In genomic region chr3:114463267-114463666, GRCm38 (mm10) we compare ENCODE assay signal across 25 mouse cellular contexts.
DNase-seq lines count a peak whose midpoint lies in the region; ATAC-seq and TF ChIP-seq lines count a peak whose summit lies in the region.
"Had no signal": no experiment of that assay in that cellular context is flagged by ENCODE, and none has a peak within 500 bp of the region (broad histone marks: within the 10 kb centered on the region; RNA-seq: fewer than 3 reads in every experiment).

No protein-coding gene starts in this region.

- no peaks in the 10 kb centered on the region for H3K27me3 ChIP-seq in forebrain, embryonic 16.5 days (replicated peaks; ENCODE audit: control insufficient read depth, insufficient read depth, low read length)
- no peaks in the 10 kb centered on the region for H3K27me3 ChIP-seq in forebrain, embryonic 11.5 days (ENCODE audit: control insufficient read depth, insufficient read depth, low read length)
- no peaks in the 10 kb centered on the region for H3K27me3 ChIP-seq in midbrain, embryonic 12.5 days
- no peaks in the 10 kb centered on the region for H3K27me3 ChIP-seq in midbrain, embryonic 11.5 days (ENCODE audit: control insufficient read depth, insufficient read depth, low read length)
- H3K27me3 ChIP-seq in midbrain, embryonic 15.5 days (replicated peaks): no peaks in the 10 kb centered on the region
- no peaks in the 10 kb centered on the region for H3K27me3 ChIP-seq in cerebellum, adult 2 months (ENCODE audit: control insufficient read depth, insufficient read depth, low read length)
- H3K27me3 ChIP-seq: embryonic facial prominence, embryonic 13.5 days; hindbrain, embryonic 12.5 days had no signal

- peak; percentile 23; the same call in 1 of the 2 replicates for ATAC-seq in forebrain, embryonic 16.5 days
- ATAC-seq in forebrain, embryonic 11.5 days (replicated peaks; ENCODE audit: low FRiP score): no peak
- ATAC-seq in midbrain, embryonic 12.5 days (ENCODE audit: low FRiP score, low read depth): peak; percentile 57; the same call in 1 of the 2 replicates
- ATAC-seq in midbrain, embryonic 11.5 days (ENCODE audit: low FRiP score): no peak
- ATAC-seq in midbrain, embryonic 15.5 days (replicated peaks): peak; percentile 59; the same call in 1 of the 2 replicates
- ATAC-seq: activated CD4-positive, CD25-positive, alpha-beta regulatory T cell, adult 4 months; forebrain, embryonic 14.5 days; hindbrain, postnatal 0 days; inflammation-experienced regulatory T-cells, adult 6 months had no signal

- no peak for TF ChIP-seq CTCF in cerebellum, adult 2 months (IDR thresholded peaks at IDR 0.05; ENCODE audit: borderline replicate concordance, insufficient read depth, low read depth, low read length)

- no peaks in the 10 kb centered on the region for H3K36me3 ChIP-seq in forebrain, embryonic 16.5 days (ENCODE audit: control insufficient read depth, insufficient read depth)
- H3K36me3 ChIP-seq in forebrain, embryonic 11.5 days (ENCODE audit: control insufficient read depth, insufficient read depth, low read length): no peaks in the 10 kb centered on the region
- H3K36me3 ChIP-seq in midbrain, embryonic 12.5 days: no peaks in the 10 kb centered on the region
- H3K36me3 ChIP-seq in midbrain, embryonic 11.5 days (ENCODE audit: control insufficient read depth, insufficient read depth, low read length): no peaks in the 10 kb centered on the region
- no peaks in the 10 kb centered on the region for H3K36me3 ChIP-seq in midbrain, embryonic 15.5 days (replicated peaks)
- H3K36me3 ChIP-seq: embryonic facial prominence, embryonic 10.5 days; embryonic facial prominence, embryonic 13.5 days; hindbrain, embryonic 12.5 days had no signal

- no peak for DNase-seq in forebrain, embryonic 11.5 days (ENCODE audit: low spot score)
- no peak for DNase-seq in midbrain, embryonic 11.5 days (ENCODE audit: low spot score, missing footprints)
- DNase-seq in cerebellum, adult 2 months: no peak
- DNase-seq in gastrocnemius, postnatal 4 days (ENCODE audit: low spot score in 2 of 2): no peak
- DNase-seq: adrenal gland, adult 8-10 months; adrenal gland, postnatal 25 days; cerebellum, adult 8-10 months; cerebellum, postnatal 10 days; cerebellum, postnatal 36 days; embryo, embryonic 11 days; gastrocnemius, postnatal 10 days; gastrocnemius, postnatal 36 days; heart, adult 11 months had no signal

- no peak overlapping the region for H3K27ac ChIP-seq in forebrain, embryonic 16.5 days (ENCODE audit: low read length)
- H3K27ac ChIP-seq in forebrain, embryonic 11.5 days (ENCODE audit: low read depth, low read length): no peak overlapping the region
- H3K27ac ChIP-seq in midbrain, embryonic 12.5 days (replicated peaks): no peak overlapping the region
- no peak overlapping the region for H3K27ac ChIP-seq in midbrain, embryonic 11.5 days (ENCODE audit: low read depth, low read length)
- no peak overlapping the region for H3K27ac ChIP-seq in midbrain, embryonic 15.5 days
- H3K27ac ChIP-seq in cerebellum, adult 2 months (ENCODE audit: insufficient read depth, low read length): no peak overlapping the region
- H3K27ac ChIP-seq: embryonic facial prominence, embryonic 10.5 days; embryonic facial prominence, embryonic 13.5 days; hindbrain, embryonic 12.5 days; hindbrain, postnatal 0 days had no signal

- H3K9me3 ChIP-seq in forebrain, embryonic 16.5 days (ENCODE audit: control insufficient read depth, low read length): no peaks in the 10 kb centered on the region
- no peaks in the 10 kb centered on the region for H3K9me3 ChIP-seq in forebrain, embryonic 11.5 days (ENCODE audit: control insufficient read depth, low read length)
- no peaks in the 10 kb centered on the region for H3K9me3 ChIP-seq in midbrain, embryonic 12.5 days
- H3K9me3 ChIP-seq in midbrain, embryonic 11.5 days (ENCODE audit: control insufficient read depth, low read length): no peaks in the 10 kb centered on the region
- no peaks in the 10 kb centered on the region for H3K9me3 ChIP-seq in midbrain, embryonic 15.5 days
- H3K9me3 ChIP-seq: embryonic facial prominence, embryonic 10.5 days; embryonic facial prominence, embryonic 13.5 days; hindbrain, embryonic 12.5 days had no signal

- no peak overlapping the region for H3K9ac ChIP-seq in forebrain, embryonic 16.5 days (replicated peaks; ENCODE audit: low read depth, low read length)
- H3K9ac ChIP-seq in forebrain, embryonic 11.5 days (ENCODE audit: low read length): no peak overlapping the region
- H3K9ac ChIP-seq in midbrain, embryonic 12.5 days (replicated peaks): no peak overlapping the region
- H3K9ac ChIP-seq in midbrain, embryonic 11.5 days (ENCODE audit: low read length): no peak overlapping the region
- no peak overlapping the region for H3K9ac ChIP-seq in midbrain, embryonic 15.5 days
- H3K9ac ChIP-seq: embryonic facial prominence, embryonic 13.5 days; hindbrain, embryonic 12.5 days had no signal

- no peak overlapping the region for H3K4me3 ChIP-seq in forebrain, embryonic 16.5 days (replicated peaks; ENCODE audit: low read length)
- H3K4me3 ChIP-seq in forebrain, embryonic 11.5 days (ENCODE audit: low read depth, low read length): no peak overlapping the region
- H3K4me3 ChIP-seq in midbrain, embryonic 12.5 days: no peak overlapping the region
- H3K4me3 ChIP-seq in midbrain, embryonic 11.5 days (ENCODE audit: low read depth, low read length): no peak overlapping the region
- no peak overlapping the region for H3K4me3 ChIP-seq in midbrain, embryonic 15.5 days
- H3K4me3 ChIP-seq in cerebellum, adult 2 months (replicated peaks; ENCODE audit: insufficient read depth, low read depth, low read length): no peak overlapping the region
- H3K4me3 ChIP-seq: embryonic facial prominence, embryonic 10.5 days; embryonic facial prominence, embryonic 13.5 days; erythroblast, embryonic 14.5 days; hindbrain, embryonic 12.5 days had no signal

- H3K4me2 ChIP-seq in forebrain, embryonic 16.5 days (ENCODE audit: low read length): no peak overlapping the region
- no peak overlapping the region for H3K4me2 ChIP-seq in forebrain, embryonic 11.5 days (ENCODE audit: low read depth, low read length, severe bottlenecking)
- H3K4me2 ChIP-seq in midbrain, embryonic 12.5 days (replicated peaks): no peak overlapping the region
- H3K4me2 ChIP-seq in midbrain, embryonic 11.5 days: no peak overlapping the region
- H3K4me2 ChIP-seq in midbrain, embryonic 15.5 days: no peak overlapping the region
- H3K4me2 ChIP-seq: embryonic facial prominence, embryonic 13.5 days; heart, embryonic 11.5 days; hindbrain, embryonic 12.5 days had no signal

- no peak for TF ChIP-seq POLR2A in cerebellum, adult 2 months (IDR thresholded peaks at IDR 0.05; ENCODE audit: borderline replicate concordance, insufficient read depth, low read length)

- H3K4me1 ChIP-seq in forebrain, embryonic 16.5 days (replicated peaks; ENCODE audit: control insufficient read depth, insufficient read depth, low read length): no peaks in the 10 kb centered on the region
- no peaks in the 10 kb centered on the region for H3K4me1 ChIP-seq in forebrain, embryonic 11.5 days (replicated peaks; ENCODE audit: control insufficient read depth, insufficient read depth, low read length)
- H3K4me1 ChIP-seq in midbrain, embryonic 12.5 days: peaks cover 4% of the 10 kb centered on the region; the same call in 1 of the 2 replicates
- H3K4me1 ChIP-seq in midbrain, embryonic 11.5 days (ENCODE audit: control insufficient read depth, insufficient read depth, low read length): no peaks in the 10 kb centered on the region; the same call in 1 of the 2 replicates
- peaks cover 11% of the 10 kb centered on the region for H3K4me1 ChIP-seq in midbrain, embryonic 15.5 days
- H3K4me1 ChIP-seq in cerebellum, adult 2 months (ENCODE audit: control insufficient read depth, insufficient read depth, low read length): no peaks in the 10 kb centered on the region
- H3K4me1 ChIP-seq: embryonic facial prominence, embryonic 10.5 days; embryonic facial prominence, embryonic 13.5 days; hindbrain, embryonic 12.5 days had no signal

- 36% methylated on average over 2 of the region's 2 CpGs for WGBS in forebrain, embryonic 16.5 days
- WGBS in forebrain, embryonic 11.5 days: 45% methylated on average over 2 of the region's 2 CpGs
- 42% methylated on average over 2 of the region's 2 CpGs for WGBS in midbrain, embryonic 12.5 days
- WGBS in midbrain, embryonic 11.5 days: 45% methylated on average over 2 of the region's 2 CpGs
- WGBS in midbrain, embryonic 15.5 days: 26% methylated on average over 2 of the region's 2 CpGs
- WGBS in cerebellum, adult 2 months: 29% methylated on average over 2 of the region's 2 CpGs

Comparison
In these comparisons a context has a peak if more than half of its experiments do, and no peak if none do; other contexts are left out.
1. ATAC-seq: peak in forebrain, embryonic 16.5 days (single experiment), midbrain, embryonic 12.5 days (single experiment) and midbrain, embryonic 15.5 days (single experiment); none in forebrain, embryonic 11.5 days (single experiment) and midbrain, embryonic 11.5 days (single experiment).